In the genomic region with DNA sequence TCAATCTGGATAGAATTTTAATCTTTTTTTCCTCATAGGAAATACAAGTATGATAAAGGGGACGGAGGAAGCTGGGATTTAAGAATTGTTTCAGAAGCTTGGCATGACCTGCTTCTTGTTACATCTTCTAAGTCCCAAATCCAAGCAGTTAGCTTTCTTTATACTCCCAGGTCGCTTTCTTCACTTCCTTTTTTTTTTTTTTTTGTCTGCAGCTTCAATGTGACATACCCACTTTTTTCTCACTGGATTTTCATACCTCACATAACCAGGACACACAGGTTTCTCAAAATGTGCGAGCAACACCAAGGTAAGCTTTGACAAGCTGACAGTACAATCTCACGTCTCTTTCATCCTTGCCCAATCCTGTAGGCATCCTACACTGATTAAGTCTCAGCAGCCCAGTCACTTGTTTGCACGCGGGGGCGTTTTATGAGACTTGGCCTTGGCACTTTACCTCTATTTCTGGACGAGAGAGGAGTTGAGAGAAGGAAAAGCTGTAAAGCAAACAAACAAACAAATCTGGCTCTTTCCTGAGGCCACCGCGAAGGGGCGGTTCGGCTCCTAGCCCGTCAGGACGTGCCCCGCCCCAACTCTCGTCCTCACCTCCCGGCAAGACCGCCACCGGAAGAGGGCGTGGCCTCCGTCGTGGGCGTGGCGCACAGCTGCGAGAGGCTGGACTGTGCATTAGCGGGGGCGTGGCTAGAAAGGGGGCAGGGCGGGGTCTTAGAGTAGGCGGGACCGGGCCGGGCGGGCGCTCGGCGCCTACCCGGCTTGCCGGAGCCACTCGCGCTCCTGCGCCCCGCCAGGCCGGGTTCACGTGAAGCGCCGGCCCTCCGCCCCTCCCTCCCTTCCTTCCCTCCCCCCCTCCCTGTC, we compare ENCODE assay signal across 8 mouse cellular contexts. TPM values are rescaled to one million over a fixed set of nuclear protein-coding genes. Genes with fewer than 3 reads are reported as not detected.
A peak's percentile ranks its signal among the peaks of the same experiment; 100 is the strongest.
DNase-seq lines count a peak whose midpoint lies in the region; ATAC-seq lines count a peak whose summit lies in the region.

Gene Itprid2, plus strand, starts transcription at position 825 of the 873 bp plus-strand sequence.

- no peaks in the 10 kb centered on the region for H3K36me3 ChIP-seq in forebrain, embryonic 14.5 days (ENCODE audit: control insufficient read depth, insufficient read depth, low read length)
- H3K36me3 ChIP-seq in neural tube, embryonic 15.5 days, result no peaks in the 10 kb centered on the region

- H3K4me1 ChIP-seq in forebrain, embryonic 14.5 days (ENCODE audit: control insufficient read depth, insufficient read depth, low read length), result no peaks in the 10 kb centered on the region; the same call in 1 of the 2 replicates
- H3K4me1 ChIP-seq in neural tube, embryonic 15.5 days, result peaks cover 12% of the 10 kb centered on the region

- H3K4me3 ChIP-seq in forebrain, embryonic 14.5 days (ENCODE audit: low read depth, low read length), result peak within 1 kb of the TSS; percentile 73
- H3K4me3 ChIP-seq in neural tube, embryonic 15.5 days (replicated peaks), result peak within 1 kb of the TSS; percentile 88

- 2% methylated on average over 46 of the region's 46 CpGs for WGBS in forebrain, embryonic 14.5 days
- 2% methylated on average over 37 of the region's 46 CpGs for WGBS in neural tube, embryonic 15.5 days

- no peaks in the 10 kb centered on the region for H3K9me3 ChIP-seq in forebrain, embryonic 14.5 days (replicated peaks; ENCODE audit: control insufficient read depth, low read length)
- H3K9me3 ChIP-seq in neural tube, embryonic 15.5 days (replicated peaks), result no peaks in the 10 kb centered on the region

- no peaks in the 10 kb centered on the region for H3K27me3 ChIP-seq in forebrain, embryonic 14.5 days (replicated peaks; ENCODE audit: control insufficient read depth, insufficient read depth, low read length)
- H3K27me3 ChIP-seq in neural tube, embryonic 15.5 days (replicated peaks), result no peaks in the 10 kb centered on the region

- H3K27ac ChIP-seq in forebrain, embryonic 14.5 days (ENCODE audit: low read depth, low read length), result peak within 1 kb of the TSS; percentile 16; the same call in 1 of the 2 replicates
- H3K27ac ChIP-seq in neural tube, embryonic 15.5 days (replicated peaks), result peak within 1 kb of the TSS; percentile 86

- ATAC-seq in forebrain, embryonic 14.5 days, result peak; percentile 99
- peak; percentile 100 for ATAC-seq in neural tube, embryonic 15.5 days (ENCODE audit: low FRiP score)

- H3K4me2 ChIP-seq in forebrain, embryonic 14.5 days (ENCODE audit: low read length), result peak within 1 kb of the TSS; percentile 96
- peak within 1 kb of the TSS; percentile 86 for H3K4me2 ChIP-seq in neural tube, embryonic 15.5 days

- DNase-seq in ES-CJ7 (ENCODE audit: low read depth, low spot score), result peak; percentile 97
- peak; percentile 98 for DNase-seq in cerebellum, adult 11 months
- DNase-seq in forebrain, embryonic 14.5 days (ENCODE audit: low spot score), result peak; percentile 96
- peak; percentile 100 for DNase-seq in heart, postnatal 14 days
- peak; percentile 97 for DNase-seq in layer of hippocampus, adult 11-12 months (ENCODE audit: low spot score)
- DNase-seq in lung, adult 18-20 months, result peak; percentile 96 to 98
- peak; percentile 98 for DNase-seq in testis, postnatal 14 days (ENCODE audit: low spot score)

- intact Hi-C loops in heart, postnatal 14 days (cut with DNase I), result loop anchor here (1.0 kb wide), 1 partner anchor 37 kb away; no protein-coding TSS in a partner anchor

- peak within 1 kb of the TSS; percentile 79 for H3K9ac ChIP-seq in forebrain, embryonic 14.5 days (ENCODE audit: low read length)
- peak within 1 kb of the TSS; percentile 84 for H3K9ac ChIP-seq in neural tube, embryonic 15.5 days (replicated peaks)

RNA-seq across cellular contexts. Expression of gene Itprid2, which starts in this region (rescaled TPM):
- 6.0 TPM in 2 replicates for polyA plus RNA-seq in forebrain, embryonic 14.5 days (2014; fragmentation: Nextera tagmentation; extraction: Ambion mirVana)
- 10 to 100 TPM; 22.0 to 26.4 TPM for total RNA-seq in heart, postnatal 14 days (2021)
- 5.9 and 7.4 TPM in 2 replicates for polyA plus RNA-seq in neural tube, embryonic 15.5 days (2015; fragmentation: Nextera tagmentation; extraction: Ambion mirVana)

Comparison
In these comparisons a context has a peak if more than half of its experiments do, and no peak if none do; other contexts are left out.
1. Peak in every context shown above with its lines: DNase-seq, ATAC-seq, H3K4me3 ChIP-seq and H3K27ac ChIP-seq.